Mouse (Mus musculus) lung, postnatal 0 days (tissue): ENCODE data around the gene Arhgap15.

Experiments
- CTCF ChIP-seq: IDR thresholded peaks from 2 replicates; pipeline ENCODE4 v1.5.1; 2016; ENCODE audit warnings: antibody characterized with exemption, mild to moderate bottlenecking
- EP300 ChIP-seq: IDR thresholded peaks from 2 replicates; pipeline ENCODE4 v1.6.1; 2016; ENCODE audit warnings: antibody characterized with exemption, mild to moderate bottlenecking, control low read depth

DNA sequence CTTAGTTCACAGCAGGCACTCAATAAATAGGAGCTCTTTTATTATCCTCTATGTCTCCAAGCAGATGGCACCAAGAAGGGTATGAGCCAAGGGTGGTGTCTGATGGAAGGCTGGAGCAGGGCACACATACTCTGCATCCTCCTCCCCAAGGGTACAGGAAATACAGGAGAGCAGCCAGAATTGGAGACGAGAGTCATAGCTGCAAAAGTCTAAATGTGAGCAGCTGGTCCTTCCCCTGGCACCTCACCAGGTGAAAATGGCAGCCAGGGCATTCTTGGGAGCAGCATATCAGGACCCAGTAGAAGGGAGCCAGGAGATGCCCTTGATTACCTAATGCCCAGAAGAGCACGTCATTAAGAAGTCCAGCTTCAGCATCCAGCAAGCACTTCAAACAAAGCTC, 320.3 kb downstream of the Arhgap15 start:
- no peak for TF ChIP-seq CTCF
- no peak for TF ChIP-seq EP300
